Mouse (Mus musculus) cortical plate, adult 2 months (tissue): ENCODE results near the gene Minpp1.

Experiments
- CTCF ChIP-seq: fragments of 200-500 bp; IDR thresholded peaks from 2 replicates; pipeline ENCODE4 v1.5.1; 2011; ENCODE audit warnings: mild to moderate bottlenecking, control low read depth, low read length; ENCODE audit not compliant: insufficient read depth; ENCODE audit errors: extremely low read depth
- POLR2A ChIP-seq: fragments of 200-500 bp; IDR thresholded peaks from 2 replicates; pipeline ENCODE4 v1.6.1; 2011; ENCODE audit warnings: mild to moderate bottlenecking, low read length, control low read depth; ENCODE audit not compliant: insufficient read depth; ENCODE audit errors: extremely low read depth

- TF ChIP-seq CTCF (no peak), POLR2A (no peak)
These were observed 41.6 kb downstream of the Minpp1 start for GRCm38 (mm10) chr19:32527139-32527538.
